Mouse (Mus musculus): ENCODE results near the gene B230118H07Rik.
"Not testable (repeated sequence)": the region's sequence is repeated elsewhere in the genome, so short reads cannot be mapped to it uniquely, and the experiment has no call there.

The B230118H07Rik gene

GRCm38 (mm10) chr2:101591356-101591755, 58.0 kb downstream of the B230118H07Rik start:
- DNase-seq (ENCODE audit: low spot score in 2 of 2): no peak

GRCm38 (mm10) chr2:101581418-101581817, 67.9 kb downstream of the B230118H07Rik start:
- no peak for DNase-seq (ENCODE audit: low spot score in 2 of 2)

GRCm38 (mm10) chr2:101580977-101581376, 68.4 kb downstream of the B230118H07Rik start:
- no peak for DNase-seq (ENCODE audit: low spot score in 2 of 2)

- DNase-seq (ENCODE audit: low spot score in 2 of 2): no peak
Measured at GRCm38 (mm10) chr2:101580428-101580827, 68.9 kb downstream of the B230118H07Rik start.

GRCm38 (mm10) chr2:101580027-101580426, 69.3 kb downstream of the B230118H07Rik start:
- no peak for DNase-seq (ENCODE audit: low spot score in 2 of 2)

GRCm38 (mm10) chr2:101577243-101577642, 72.1 kb downstream of the B230118H07Rik start:
- DNase-seq (ENCODE audit: low spot score in 2 of 2): no peak

GRCm38 (mm10) chr2:101569230-101569629, 80.1 kb downstream of the B230118H07Rik start:
- DNase-seq (ENCODE audit: low spot score in 2 of 2): no peak

GRCm38 (mm10) chr2:101567490-101567889, 81.8 kb downstream of the B230118H07Rik start:
- no peak for DNase-seq (ENCODE audit: low spot score in 2 of 2)

GRCm38 (mm10) chr2:101563776-101564175, 85.6 kb downstream of the B230118H07Rik start:
- no peak for DNase-seq (ENCODE audit: low spot score in 2 of 2)

- DNase-seq (ENCODE audit: low spot score in 2 of 2): no peak
Measured at GRCm38 (mm10) chr2:101563206-101563605, 86.1 kb downstream of the B230118H07Rik start.

- DNase-seq (ENCODE audit: low spot score in 2 of 2): no peak
Measured at GRCm38 (mm10) chr2:101559431-101559830, 89.9 kb downstream of the B230118H07Rik start.

GRCm38 (mm10) chr2:101555886-101556285, 93.4 kb downstream of the B230118H07Rik start:
- DNase-seq (ENCODE audit: low spot score in 2 of 2): no peak

- DNase-seq (ENCODE audit: low spot score in 2 of 2): no peak
Measured at GRCm38 (mm10) chr2:101553851-101554250, 95.5 kb downstream of the B230118H07Rik start.

- no peak for DNase-seq (ENCODE audit: low spot score in 2 of 2)
Measured at GRCm38 (mm10) chr2:101552301-101552700, 97.0 kb downstream of the B230118H07Rik start.

GRCm38 (mm10) chr2:101551026-101551719, 98.2 kb downstream of the B230118H07Rik start:
- no peak for DNase-seq (ENCODE audit: low spot score in 2 of 2)

- no peak for DNase-seq (ENCODE audit: low spot score in 2 of 2)
Measured at GRCm38 (mm10) chr2:101550176-101550575, 99.2 kb downstream of the B230118H07Rik start.

GRCm38 (mm10) chr2:101548866-101549265, 100.5 kb downstream of the B230118H07Rik start:
- no peak for DNase-seq (ENCODE audit: low spot score in 2 of 2)

- no peak for DNase-seq (ENCODE audit: low spot score in 2 of 2)
Measured at GRCm38 (mm10) chr2:101545593-101545992, 103.7 kb downstream of the B230118H07Rik start.

GRCm38 (mm10) chr2:101543704-101544417, 105.5 kb downstream of the B230118H07Rik start:
- DNase-seq (ENCODE audit: low spot score in 2 of 2): no peak

- DNase-seq (ENCODE audit: low spot score in 2 of 2): not testable (repeated sequence)
Measured at GRCm38 (mm10) chr2:101536887-101537286, 112.4 kb downstream of the B230118H07Rik start.

- DNase-seq (ENCODE audit: low spot score in 2 of 2): no peak
Measured at GRCm38 (mm10) chr2:101533741-101534140, 115.6 kb downstream of the B230118H07Rik start.

GRCm38 (mm10) chr2:101525503-101526381, 123.6 kb downstream of the B230118H07Rik start:
- DNase-seq (ENCODE audit: low spot score in 2 of 2): peak in 1 of 2 experiments; percentile 11

Data from right cerebral cortex, postnatal 36 days (tissue).